ENCODE assay signal across 10 mouse cellular contexts in genomic region chr6:52270494-52271480, GRCm38 (mm10). TPM values are rescaled to one million over a fixed set of nuclear protein-coding genes. Genes with fewer than 3 reads are reported as not detected.
DNase-seq lines count a peak whose midpoint lies in the region; ATAC-seq and TF ChIP-seq lines count a peak whose summit lies in the region.
"Had no signal": no experiment of that assay in that cellular context is flagged by ENCODE, and none has a peak within 500 bp of the region (broad histone marks: within the 10 kb centered on the region; RNA-seq: fewer than 3 reads in every experiment).

No protein-coding gene starts in this region.

- peak; percentile 82 for TF ChIP-seq CTCF in forebrain, postnatal 0 days (IDR thresholded peaks at IDR 0.05; ENCODE audit: low read depth)

- H3K27me3 ChIP-seq in forebrain, postnatal 0 days (ENCODE audit: insufficient read depth, low read length) = peaks cover 97% of the 10 kb centered on the region
- peaks cover 75% of the 10 kb centered on the region for H3K27me3 ChIP-seq in limb, embryonic 12.5 days
- H3K27me3 ChIP-seq in neural tube, embryonic 15.5 days (replicated peaks) = peaks cover 93% of the 10 kb centered on the region

- no peaks in the 10 kb centered on the region for H3K4me1 ChIP-seq in forebrain, postnatal 0 days (ENCODE audit: insufficient read depth)
- peaks cover 56% of the 10 kb centered on the region for H3K4me1 ChIP-seq in limb, embryonic 12.5 days (replicated peaks)
- peaks cover 7% of the 10 kb centered on the region; the same call in 1 of the 2 replicates for H3K4me1 ChIP-seq in neural tube, embryonic 15.5 days
- H3K4me1 ChIP-seq: embryonic facial prominence, embryonic 12.5 days; liver, embryonic 13.5 days had no signal

- 7% methylated on average over 23 of the region's 23 CpGs for WGBS in forebrain, postnatal 0 days
- 3% methylated on average over 23 of the region's 23 CpGs for WGBS in limb, embryonic 12.5 days
- WGBS in neural tube, embryonic 15.5 days = 4% methylated on average over 23 of the region's 23 CpGs

- no peak overlapping the region for H3K9ac ChIP-seq in forebrain, postnatal 0 days
- no peak overlapping the region for H3K9ac ChIP-seq in limb, embryonic 12.5 days (replicated peaks)
- H3K9ac ChIP-seq in neural tube, embryonic 15.5 days (replicated peaks) = no peak overlapping the region
- H3K9ac ChIP-seq: embryonic facial prominence, embryonic 12.5 days; liver, embryonic 13.5 days had no signal

- H3K4me3 ChIP-seq in forebrain, postnatal 0 days (ENCODE audit: low read depth, low read length) = no peak overlapping the region
- no peak overlapping the region for H3K4me3 ChIP-seq in limb, embryonic 12.5 days (replicated peaks)
- H3K4me3 ChIP-seq in neural tube, embryonic 15.5 days (replicated peaks) = no peak overlapping the region
- H3K4me3 ChIP-seq: embryonic facial prominence, embryonic 12.5 days; liver, embryonic 13.5 days had no signal

- no peaks in the 10 kb centered on the region for H3K9me3 ChIP-seq in forebrain, postnatal 0 days (ENCODE audit: low read length)
- no peaks in the 10 kb centered on the region for H3K9me3 ChIP-seq in limb, embryonic 12.5 days
- H3K9me3 ChIP-seq in neural tube, embryonic 15.5 days (replicated peaks) = no peaks in the 10 kb centered on the region
- H3K9me3 ChIP-seq: embryonic facial prominence, embryonic 12.5 days; liver, embryonic 13.5 days had no signal

- H3K4me2 ChIP-seq in forebrain, postnatal 0 days (ENCODE audit: low read depth) = no peak overlapping the region
- H3K4me2 ChIP-seq in limb, embryonic 12.5 days = peak overlapping the region; percentile 24; the same call in 1 of the 2 replicates
- no peak overlapping the region for H3K4me2 ChIP-seq in neural tube, embryonic 15.5 days
- H3K4me2 ChIP-seq: embryonic facial prominence, embryonic 12.5 days; liver, embryonic 13.5 days had no signal

- no peaks in the 10 kb centered on the region for H3K36me3 ChIP-seq in forebrain, postnatal 0 days (ENCODE audit: insufficient read depth)
- no peaks in the 10 kb centered on the region for H3K36me3 ChIP-seq in limb, embryonic 12.5 days
- H3K36me3 ChIP-seq in neural tube, embryonic 15.5 days = no peaks in the 10 kb centered on the region
- H3K36me3 ChIP-seq: embryonic facial prominence, embryonic 12.5 days; liver, embryonic 13.5 days had no signal

- no peak overlapping the region for H3K27ac ChIP-seq in forebrain, postnatal 0 days (ENCODE audit: low read depth, low read length)
- H3K27ac ChIP-seq in limb, embryonic 12.5 days = 0 out of 2 replicates have a peak overlapping the region, but pooled peaks have one; percentile 29
- no peak overlapping the region for H3K27ac ChIP-seq in neural tube, embryonic 15.5 days (replicated peaks)
- H3K27ac ChIP-seq: embryonic facial prominence, embryonic 12.5 days; liver, embryonic 13.5 days had no signal

- peak; percentile 66 for DNase-seq in right cerebral cortex, adult 18-20 months
- no peak for DNase-seq in right cerebral cortex, postnatal 25 days
- DNase-seq in adrenal gland, postnatal 14 days = peak; percentile 76
- DNase-seq in forebrain, postnatal 0 days = peak; percentile 81
- peak; percentile 65 for DNase-seq in kidney, adult 18-20 months
- no peak for DNase-seq in spleen, postnatal 4 days (ENCODE audit: low spot score in 2 of 2)
- DNase-seq: liver, embryonic 13.5 days had no signal

- peak; percentile 59; the same call in 1 of the 2 replicates for ATAC-seq in forebrain, postnatal 0 days
- no peak for ATAC-seq in limb, embryonic 12.5 days (ENCODE audit: insufficient number of reproducible peaks, insufficient read depth, low FRiP score, low TSS enrichment, low read depth)
- ATAC-seq in neural tube, embryonic 15.5 days (ENCODE audit: low FRiP score) = peak; percentile 59; the same call in 1 of the 2 replicates

RNA-seq across cellular contexts. Expression of gene Hoxa13, which starts 10.1 kb away (rescaled TPM):
- total RNA-seq in adrenal gland, postnatal 14 days (2021) = not detected in 2 replicates
- total RNA-seq in forebrain, postnatal 0 days (2014; rRNA removed) = not detected in 2 replicates
- not detected in 2 replicates for polyA plus RNA-seq in forebrain, postnatal 0 days (2015; fragmentation: Nextera tagmentation; extraction: Ambion mirVana)
- 33.1 and 34.1 TPM in 2 replicates for polyA plus RNA-seq in limb, embryonic 12.5 days (2016; fragmentation: Nextera tagmentation; extraction: Ambion mirVana)
- 0.08 and 0.26 TPM in 2 replicates for polyA plus RNA-seq in neural tube, embryonic 15.5 days (2015; fragmentation: Nextera tagmentation; extraction: Ambion mirVana)
- polyA plus RNA-seq: embryonic facial prominence, embryonic 12.5 days; liver, embryonic 13.5 days had no signal

RNA-seq across cellular contexts. Expression of gene Hoxa11, which starts 25.2 kb away (rescaled TPM):
- total RNA-seq in adrenal gland, postnatal 14 days (2021) = not detected in 2 replicates
- total RNA-seq in forebrain, postnatal 0 days (2014; rRNA removed) = not detected in 2 replicates
- not detected in 2 replicates for polyA plus RNA-seq in forebrain, postnatal 0 days (2015; fragmentation: Nextera tagmentation; extraction: Ambion mirVana)
- polyA plus RNA-seq in limb, embryonic 12.5 days (2016; fragmentation: Nextera tagmentation; extraction: Ambion mirVana) = 88.2 and 96.8 TPM in 2 replicates
- polyA plus RNA-seq in neural tube, embryonic 15.5 days (2015; fragmentation: Nextera tagmentation; extraction: Ambion mirVana) = 4.3 and 9.6 TPM in 2 replicates
- polyA plus RNA-seq: liver, embryonic 13.5 days had no signal

RNA-seq across cellular contexts. Expression of gene Hoxa10, which starts 30.1 kb away (rescaled TPM):
- total RNA-seq in adrenal gland, postnatal 14 days (2021) = 0.15 and 0.68 TPM in 2 replicates
- not detected in 2 replicates for total RNA-seq in forebrain, postnatal 0 days (2014; rRNA removed)
- polyA plus RNA-seq in forebrain, postnatal 0 days (2015; fragmentation: Nextera tagmentation; extraction: Ambion mirVana) = not detected in 2 replicates
- 272 and 294 TPM in 2 replicates for polyA plus RNA-seq in limb, embryonic 12.5 days (2016; fragmentation: Nextera tagmentation; extraction: Ambion mirVana)
- 48.9 and 69.7 TPM in 2 replicates for polyA plus RNA-seq in neural tube, embryonic 15.5 days (2015; fragmentation: Nextera tagmentation; extraction: Ambion mirVana)

RNA-seq across cellular contexts. Expression of gene Hoxa9, which starts 39.9 kb away (rescaled TPM):
- total RNA-seq in adrenal gland, postnatal 14 days (2021) = 1.8 and 3.5 TPM in 2 replicates
- total RNA-seq in forebrain, postnatal 0 days (2014; rRNA removed) = not detected in 2 replicates
- not detected in 2 replicates for polyA plus RNA-seq in forebrain, postnatal 0 days (2015; fragmentation: Nextera tagmentation; extraction: Ambion mirVana)
- polyA plus RNA-seq in limb, embryonic 12.5 days (2016; fragmentation: Nextera tagmentation; extraction: Ambion mirVana) = 74.7 and 77.4 TPM in 2 replicates
- polyA plus RNA-seq in neural tube, embryonic 15.5 days (2015; fragmentation: Nextera tagmentation; extraction: Ambion mirVana) = 64.3 and 77.5 TPM in 2 replicates
- polyA plus RNA-seq: embryonic facial prominence, embryonic 12.5 days had no signal

RNA-seq across cellular contexts. Expression of gene Evx1, which starts 42.5 kb away (rescaled TPM):
- total RNA-seq in adrenal gland, postnatal 14 days (2021) = not detected in 2 replicates
- not detected in 2 replicates for total RNA-seq in forebrain, postnatal 0 days (2014; rRNA removed)
- polyA plus RNA-seq in forebrain, postnatal 0 days (2015; fragmentation: Nextera tagmentation; extraction: Ambion mirVana) = not detected in 2 replicates
- polyA plus RNA-seq in limb, embryonic 12.5 days (2016; fragmentation: Nextera tagmentation; extraction: Ambion mirVana) = 4.8 and 5.2 TPM in 2 replicates
- 0.82 and 1.9 TPM in 2 replicates for polyA plus RNA-seq in neural tube, embryonic 15.5 days (2015; fragmentation: Nextera tagmentation; extraction: Ambion mirVana)
- polyA plus RNA-seq: liver, embryonic 13.5 days had no signal

Comparison
In these comparisons a context has a peak if more than half of its experiments do, and no peak if none do; other contexts are left out.
1. DNase-seq: peak in right cerebral cortex, adult 18-20 months (single experiment), adrenal gland, postnatal 14 days (single experiment), forebrain, postnatal 0 days (single experiment) and kidney, adult 18-20 months (single experiment); none in right cerebral cortex, postnatal 25 days (single experiment) and spleen, postnatal 4 days (0 of 2).
2. RNA of gene Hoxa13, which starts 10.1 kb away (polyA plus RNA-seq): 33.1 to 34.1 TPM in limb, embryonic 12.5 days; 0.08 to 0.26 TPM in neural tube, embryonic 15.5 days and not detected in forebrain, postnatal 0 days; every median in the first group is over 10 times any median in the second.
3. RNA of gene Hoxa10, which starts 30.1 kb away (polyA plus RNA-seq): 272 to 294 TPM in limb, embryonic 12.5 days and 48.9 to 69.7 TPM in neural tube, embryonic 15.5 days; not detected in forebrain, postnatal 0 days; every median in the first group is over 10 times any median in the second.